Mouse (Mus musculus): ENCODE data around the gene Shc3.

Shc3 gene

GRCm38 (mm10) chr13:51480341-51481011 is 88.7 kb downstream of the Shc3 start:
- DNase-seq (ENCODE audit: low spot score in 2 of 2): no peak

GRCm38 (mm10) chr13:51479826-51480225 is 89.4 kb downstream of the Shc3 start:
- no peak for DNase-seq (ENCODE audit: low spot score in 2 of 2)

- DNase-seq (ENCODE audit: low spot score in 2 of 2): no peak
Measured at GRCm38 (mm10) chr13:51476991-51477390, 92.2 kb downstream of the Shc3 start.

- DNase-seq (ENCODE audit: low spot score in 2 of 2): no peak
Measured at GRCm38 (mm10) chr13:51468697-51469250, 100.4 kb downstream of the Shc3 start.

- no peak for DNase-seq (ENCODE audit: low spot score in 2 of 2)
Measured at GRCm38 (mm10) chr13:51466117-51466841, 102.9 kb downstream of the Shc3 start.

- no peak for DNase-seq (ENCODE audit: low spot score in 2 of 2)
Measured at GRCm38 (mm10) chr13:51464294-51464693, 104.9 kb downstream of the Shc3 start.

- no peak for DNase-seq (ENCODE audit: low spot score in 2 of 2)
Measured at GRCm38 (mm10) chr13:51456190-51456878, 112.9 kb downstream of the Shc3 start.

- no peak for DNase-seq (ENCODE audit: low spot score in 2 of 2)
Measured at GRCm38 (mm10) chr13:51446550-51446949, 122.7 kb downstream of the Shc3 start.

- DNase-seq (ENCODE audit: low spot score in 2 of 2): no peak
Measured at GRCm38 (mm10) chr13:51442922-51443321, 126.3 kb downstream of the Shc3 start.

- DNase-seq (ENCODE audit: low spot score in 2 of 2): no peak
Measured at GRCm38 (mm10) chr13:51437105-51438085, 131.8 kb downstream of the Shc3 start.

- no peak for DNase-seq (ENCODE audit: low spot score in 2 of 2)
Measured at GRCm38 (mm10) chr13:51435146-51435545, 134.1 kb downstream of the Shc3 start.

GRCm38 (mm10) chr13:51434460-51434859 is 134.8 kb downstream of the Shc3 start:
- no peak for DNase-seq (ENCODE audit: low spot score in 2 of 2)

GRCm38 (mm10) chr13:51433371-51433770 is 135.8 kb downstream of the Shc3 start:
- DNase-seq (ENCODE audit: low spot score in 2 of 2): no peak

- no peak for DNase-seq (ENCODE audit: low spot score in 2 of 2)
Measured at GRCm38 (mm10) chr13:51425662-51426443, 143.4 kb downstream of the Shc3 start.

- peak in 1 of 2 experiments; percentile 43 for DNase-seq (ENCODE audit: low spot score in 2 of 2)
Measured at GRCm38 (mm10) chr13:51424647-51425046, 144.6 kb downstream of the Shc3 start.

- DNase-seq (ENCODE audit: low spot score in 2 of 2): no peak
Measured at GRCm38 (mm10) chr13:51423647-51424046, 145.6 kb downstream of the Shc3 start.

GRCm38 (mm10) chr13:51420861-51421260 is 148.4 kb downstream of the Shc3 start:
- peak in 1 of 2 experiments; percentile 29 for DNase-seq (ENCODE audit: low spot score in 2 of 2)

- no peak for DNase-seq (ENCODE audit: low spot score in 2 of 2)
Measured at GRCm38 (mm10) chr13:51419501-51419900, 149.7 kb downstream of the Shc3 start.

- DNase-seq (ENCODE audit: low spot score in 2 of 2): no peak
Measured at GRCm38 (mm10) chr13:51418942-51419451, 150.2 kb downstream of the Shc3 start.
